Mouse (Mus musculus) hindlimb bud, embryonic 11.5 days (tissue): ENCODE data around the gene 9930111J21Rik2.
"Not testable (repeated sequence)": the region's sequence is repeated elsewhere in the genome, so short reads cannot be mapped to it uniquely, and the experiment has no call there.

Experiments
- DNase-seq: peaks from one replicate; pipeline ENCODE4 v3.0.0-alpha.2; 2012; ENCODE audit warnings: low read depth, low spot score; ENCODE audit errors: extremely low spot score

Gene 9930111J21Rik2

DNA sequence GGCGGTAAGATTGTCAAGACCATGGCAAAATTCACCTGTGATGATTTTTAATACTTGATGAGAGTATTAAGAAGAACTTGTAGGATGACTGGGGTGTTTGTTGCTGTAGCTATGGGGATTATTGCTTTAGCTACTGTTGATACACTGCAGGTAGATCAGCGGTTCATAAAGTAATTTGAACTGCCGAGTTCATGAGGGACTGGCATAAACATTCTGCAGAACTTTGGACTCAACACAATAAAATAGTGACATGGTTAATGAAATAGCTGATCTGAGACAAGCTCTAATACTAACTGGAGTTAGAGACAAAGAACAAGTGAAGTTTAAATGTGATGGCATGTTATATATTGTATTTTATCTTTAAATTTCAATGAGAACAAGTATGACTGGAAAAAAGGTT lies 27.7 kb upstream of the 9930111J21Rik2 start:
- no peak for DNase-seq

DNA sequence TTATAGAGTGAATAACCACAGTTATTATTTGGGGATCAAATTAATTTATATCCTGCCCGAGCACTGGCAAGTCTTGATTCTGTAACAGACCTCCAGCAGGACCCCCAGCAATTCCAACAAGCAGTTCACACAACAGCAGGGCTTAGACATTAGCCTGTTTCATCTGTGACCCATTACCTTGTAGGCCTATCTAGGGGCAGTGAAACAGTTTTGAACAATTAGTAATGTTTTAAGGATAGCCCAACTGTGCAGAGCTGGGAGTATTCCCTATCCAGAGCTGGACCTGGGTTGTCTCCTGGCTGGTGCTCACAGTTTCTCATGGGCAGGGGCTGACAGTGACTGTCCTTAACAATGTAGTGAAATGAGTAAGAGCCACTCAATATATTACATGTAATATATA lies 26.0 kb upstream of the 9930111J21Rik2 start:
- DNase-seq = no peak

DNA sequence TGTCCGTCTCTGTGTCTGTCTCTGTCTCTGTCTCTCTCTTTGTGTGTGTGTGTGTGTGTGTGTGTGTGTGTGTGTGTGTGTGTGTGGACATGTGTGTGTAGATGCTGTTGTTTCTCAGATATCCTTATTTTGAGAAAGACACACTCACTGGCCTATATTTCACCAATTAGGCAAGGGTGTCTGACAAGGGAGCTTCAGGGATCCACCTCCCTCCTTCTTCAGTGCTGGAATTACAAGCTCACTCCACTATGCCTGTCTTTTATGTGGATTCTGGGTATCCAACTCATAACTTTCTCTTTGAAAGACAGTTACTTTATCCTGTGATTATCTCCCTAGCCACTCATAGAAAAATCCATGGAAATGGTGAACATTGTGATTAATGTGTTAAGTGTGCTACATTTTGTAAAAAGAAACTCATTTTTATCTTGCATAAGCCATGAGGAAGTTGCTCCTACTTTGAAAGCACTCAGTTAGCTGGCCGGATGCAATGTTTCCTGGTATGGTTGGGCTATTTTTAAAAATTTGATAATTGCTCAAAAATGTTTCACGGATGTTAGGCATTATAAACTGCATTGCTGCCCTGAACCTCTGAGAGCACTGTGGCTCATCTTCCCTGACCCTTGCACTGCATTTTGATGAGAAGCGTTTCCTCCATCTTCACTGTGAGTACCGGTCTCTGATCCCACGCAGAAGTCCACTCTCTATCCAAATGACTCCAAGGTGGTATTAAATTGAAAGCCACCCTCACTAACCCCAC lies 25.1 kb upstream of the 9930111J21Rik2 start, which contains the start of gene Ifi47:
Ifi47 (plus strand) TSS at position 587 of the 757 bp plus-strand sequence.
- DNase-seq = not testable (repeated sequence)

DNA sequence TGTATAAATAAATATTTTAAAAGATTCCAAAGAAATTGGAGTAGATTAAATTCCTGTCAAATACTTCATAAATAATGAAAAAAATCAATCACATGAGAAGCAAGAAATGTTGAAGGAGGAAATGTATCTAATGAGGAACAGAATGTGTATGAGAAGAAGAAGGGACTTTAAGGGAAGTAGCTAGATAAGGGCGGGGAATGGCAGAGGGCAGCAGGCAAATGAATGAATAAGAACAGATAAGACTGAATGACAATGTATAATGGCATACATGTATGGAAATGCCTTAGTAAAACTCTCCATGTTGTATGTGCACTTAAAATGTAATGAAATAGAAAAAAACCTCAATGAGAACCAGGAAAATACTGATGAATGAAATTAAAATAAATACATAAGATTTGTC lies 17.3 kb upstream of the 9930111J21Rik2 start:
- no peak for DNase-seq

DNA sequence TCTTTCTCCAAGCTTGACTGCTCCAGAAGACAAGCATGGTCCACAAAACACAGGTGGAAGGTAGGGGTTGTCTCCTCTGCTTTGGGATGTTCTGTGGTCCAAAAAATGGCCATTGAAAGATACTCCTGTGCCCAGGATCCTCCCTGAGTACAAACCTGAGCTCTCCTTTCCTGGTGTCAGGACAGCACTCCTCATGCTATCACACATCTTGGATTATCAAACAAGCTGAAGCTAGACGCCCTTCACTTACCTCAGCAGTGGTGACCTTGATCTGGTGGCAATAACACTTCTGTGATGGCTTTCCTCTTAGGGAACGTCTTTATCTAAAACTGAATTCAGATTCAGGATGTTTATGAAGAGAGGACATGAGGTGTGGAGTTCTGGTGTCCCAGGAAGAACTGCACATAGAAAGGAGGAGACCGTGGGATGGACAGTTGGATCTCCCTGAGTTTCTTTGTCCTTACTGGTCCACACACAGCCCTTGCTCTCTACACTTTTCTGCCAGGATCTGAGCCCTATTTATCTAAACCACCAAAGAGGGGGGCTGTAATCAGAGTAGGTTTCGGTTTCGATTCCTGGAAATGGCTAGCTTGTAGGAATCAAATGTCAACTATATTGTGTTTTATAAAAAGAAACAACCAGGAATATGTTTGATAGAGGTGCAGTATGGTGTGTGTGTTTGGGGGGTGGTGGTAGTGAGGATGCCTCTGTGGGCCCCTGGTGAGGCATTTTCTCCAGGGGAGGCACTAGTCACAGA lies 12.8 kb upstream of the 9930111J21Rik2 start, which contains the start of gene Tgtp2:
Tgtp2 (minus strand) TSS at position 494 of the 757 bp plus-strand sequence.
- DNase-seq = not testable (repeated sequence)

DNA sequence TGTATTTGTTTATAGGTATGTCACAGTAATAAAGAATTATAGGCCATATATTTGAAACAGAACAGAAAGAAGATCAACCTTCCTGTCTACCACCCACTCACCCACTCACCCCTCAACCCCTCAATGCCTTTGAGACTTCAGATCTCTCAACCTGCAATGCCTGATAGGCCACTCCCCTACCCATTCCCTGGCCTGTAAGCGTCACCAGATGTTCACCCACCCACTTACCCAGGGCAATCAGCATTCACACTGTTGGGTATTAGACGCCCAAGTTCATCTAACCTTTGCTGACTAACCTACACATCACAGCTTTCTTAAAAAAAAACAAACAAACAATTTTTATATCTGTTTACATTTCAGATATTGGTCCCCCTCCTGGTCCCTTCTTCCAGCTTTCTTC lies 10.8 kb upstream of the 9930111J21Rik2 start:
- not testable (repeated sequence) for DNase-seq

DNA sequence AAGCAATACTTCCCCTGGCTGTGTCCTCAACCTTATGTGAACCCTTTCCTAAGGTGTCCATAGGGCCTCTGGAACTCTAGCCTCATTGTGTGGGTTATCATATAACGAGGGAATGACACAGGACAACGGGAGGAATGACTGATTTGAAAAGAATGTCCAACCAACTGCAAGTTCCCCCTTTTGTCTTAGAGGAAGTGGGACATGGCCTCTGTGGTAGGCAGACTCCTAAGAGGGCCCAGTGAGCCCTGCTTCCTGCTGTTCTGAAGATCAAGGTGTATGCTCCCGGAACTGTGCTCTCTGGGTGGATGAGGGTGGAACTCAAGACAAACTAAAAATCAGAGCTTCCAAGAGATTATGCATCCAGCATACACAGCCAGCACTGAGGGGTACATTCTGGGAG lies 9.0 kb upstream of the 9930111J21Rik2 start:
- DNase-seq = not testable (repeated sequence)

DNA sequence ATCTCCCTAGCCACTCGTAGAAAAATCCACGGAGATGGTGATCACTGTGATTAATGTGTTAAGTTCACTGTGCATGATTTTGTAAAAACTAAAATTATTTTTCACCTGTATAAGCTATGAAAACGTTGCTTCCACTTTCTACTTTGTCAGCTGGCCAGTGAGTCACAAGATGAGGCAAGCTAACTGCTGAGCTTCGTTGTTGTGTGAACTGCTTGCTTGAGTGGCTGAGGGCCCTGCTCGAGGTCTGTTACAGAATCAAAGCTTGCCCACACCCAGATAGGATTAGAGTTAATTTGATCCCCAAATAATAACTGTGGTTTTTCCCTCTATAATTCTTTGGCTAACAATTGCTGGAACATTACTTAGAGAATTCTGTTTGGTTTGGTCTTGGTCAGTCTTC lies 852 bp upstream of the 9930111J21Rik2 start:
- DNase-seq = not testable (repeated sequence)

DNA sequence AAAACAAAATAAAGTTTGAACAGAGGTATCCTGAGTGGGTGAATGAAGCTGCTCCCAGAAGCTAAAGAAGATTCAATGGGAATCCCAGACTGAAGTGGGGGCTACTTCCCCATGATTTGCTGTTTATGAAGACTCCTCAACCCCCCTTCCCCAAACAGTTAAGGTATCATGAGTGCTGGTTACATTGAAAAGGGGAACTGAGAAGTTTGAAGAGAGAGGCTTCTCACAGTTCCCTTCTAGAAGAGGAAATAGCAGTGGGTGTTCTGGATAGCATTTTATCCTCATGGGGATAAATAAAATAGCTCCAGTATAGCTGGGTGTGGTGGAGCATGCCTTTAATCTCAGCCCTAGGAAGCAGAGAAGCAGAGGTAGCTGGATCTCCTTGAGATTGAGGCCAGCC lies 978 bp downstream of the 9930111J21Rik2 start:
- DNase-seq = not testable (repeated sequence)

DNA sequence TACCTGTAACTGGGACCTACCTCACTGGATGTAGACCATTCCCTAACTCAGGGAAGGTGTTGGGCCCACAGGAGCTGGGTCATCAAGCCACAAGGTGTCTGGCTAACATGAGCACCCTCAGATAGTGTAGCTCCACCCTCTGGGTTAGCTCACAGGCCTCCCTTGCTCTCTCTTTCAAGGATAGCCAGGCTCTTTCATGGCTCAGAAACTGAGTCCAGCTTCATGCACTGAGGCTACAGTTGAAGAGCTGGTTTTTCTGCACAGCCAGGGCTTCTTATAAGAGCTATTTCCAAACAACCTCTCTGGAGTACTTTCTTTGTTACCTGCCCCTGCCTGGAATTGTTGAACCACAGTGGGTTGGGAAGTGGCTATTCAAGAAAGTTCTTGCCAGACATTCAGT lies 39.0 kb downstream of the 9930111J21Rik2 start:
- not testable (repeated sequence) for DNase-seq

DNA sequence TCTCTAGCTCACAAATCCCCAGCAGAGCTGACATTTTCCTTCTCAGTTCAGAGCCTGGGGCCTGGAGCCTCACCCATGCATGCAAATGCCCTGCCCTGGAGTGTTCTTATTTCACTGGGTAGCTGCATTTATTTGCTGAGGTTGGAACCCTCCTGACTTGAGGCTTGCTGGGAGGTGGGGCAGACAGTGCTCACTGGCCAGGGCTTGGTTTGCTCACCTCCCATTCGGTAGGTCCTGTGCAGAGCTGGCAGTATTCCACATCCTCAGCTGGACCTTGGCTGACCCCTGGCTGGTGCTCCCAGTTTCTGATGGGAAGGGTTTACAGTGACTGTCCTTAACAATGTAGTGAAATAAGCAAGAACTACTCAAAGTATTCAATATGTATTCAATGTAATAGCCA lies 44.3 kb downstream of the 9930111J21Rik2 start:
- DNase-seq = not testable (repeated sequence)

DNA sequence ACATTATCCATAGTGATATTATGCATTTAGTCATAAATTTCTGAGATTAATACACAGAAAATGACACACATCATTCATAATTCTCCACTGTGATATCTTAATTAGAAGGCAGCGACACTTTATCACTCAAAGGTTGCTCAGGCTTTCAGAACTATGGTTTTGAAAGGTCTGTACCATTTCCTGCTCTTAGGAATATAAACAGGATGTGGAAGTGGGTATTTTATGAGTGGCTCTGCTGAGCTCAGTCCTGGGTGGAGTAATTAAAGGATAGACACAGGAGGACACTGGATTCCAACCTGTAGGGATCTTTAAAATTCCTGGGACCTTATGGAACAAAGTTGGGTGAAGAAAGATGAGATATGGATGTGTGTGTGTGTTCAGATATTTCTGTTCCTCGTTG lies 44.7 kb downstream of the 9930111J21Rik2 start:
- DNase-seq = not testable (repeated sequence)

DNA sequence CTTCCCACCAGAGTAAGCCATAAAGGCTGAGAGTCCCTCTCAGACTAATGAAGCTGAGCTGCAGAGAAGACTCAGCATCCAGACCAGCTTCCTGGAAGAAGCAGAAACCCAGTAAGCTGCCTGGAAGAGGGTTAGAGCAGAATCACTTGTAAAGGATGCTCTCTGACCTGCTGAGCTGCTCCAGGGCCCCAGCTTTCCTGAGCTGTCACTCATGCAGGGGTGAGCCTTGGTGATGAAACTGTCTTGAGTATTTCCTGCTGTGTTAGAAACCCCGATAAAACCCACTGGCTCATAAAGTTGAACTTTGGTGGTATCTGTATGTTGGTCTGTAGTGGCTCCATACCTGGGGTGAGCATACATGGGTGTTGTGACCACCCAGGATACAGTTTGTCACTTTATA lies 50.6 kb downstream of the 9930111J21Rik2 start:
- not testable (repeated sequence) for DNase-seq

DNA sequence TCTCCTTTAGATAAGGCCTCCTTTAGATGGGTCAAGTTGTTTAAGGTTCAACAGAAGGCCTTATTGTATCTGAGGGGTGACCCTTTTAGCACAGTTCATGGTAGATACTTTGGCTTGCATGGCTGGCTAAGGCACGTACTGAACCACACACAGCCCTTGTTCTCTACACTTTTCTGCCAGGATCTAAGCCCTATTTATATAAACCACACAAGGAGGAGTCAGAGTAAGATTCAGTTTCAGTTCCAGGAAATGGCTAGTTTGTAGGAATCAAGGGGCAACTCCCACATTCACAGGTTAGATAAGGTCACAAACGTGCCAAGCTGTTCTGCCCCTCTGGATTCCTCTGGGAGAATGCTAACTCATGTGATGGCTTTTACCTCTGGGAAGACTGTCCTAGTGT lies 57.0 kb downstream of the 9930111J21Rik2 start, which contains the start of gene Tgtp1:
Tgtp1 (minus strand) TSS at position 155 of the 400 bp plus-strand sequence.
- not testable (repeated sequence) for DNase-seq

DNA sequence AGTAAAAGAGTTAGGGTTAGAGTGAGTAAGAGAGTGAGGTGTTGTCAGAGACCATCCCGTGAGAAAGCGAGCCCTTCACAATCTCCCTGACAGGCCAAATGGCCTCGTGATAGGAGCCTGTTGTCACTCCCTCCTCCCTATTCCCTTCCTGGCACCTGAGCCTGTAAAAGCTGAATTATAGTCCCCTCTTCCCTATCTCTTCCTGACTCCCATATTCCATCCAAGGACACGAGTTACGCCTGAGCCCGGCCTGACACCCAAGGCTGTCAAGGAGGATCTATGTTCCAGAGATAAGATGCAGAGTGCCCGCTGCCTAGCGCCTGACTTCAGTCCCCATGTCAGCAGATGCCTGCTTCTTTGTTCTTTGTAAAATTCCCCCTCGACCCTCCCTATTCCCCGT lies 57.7 kb downstream of the 9930111J21Rik2 start:
- not testable (repeated sequence) for DNase-seq

DNA sequence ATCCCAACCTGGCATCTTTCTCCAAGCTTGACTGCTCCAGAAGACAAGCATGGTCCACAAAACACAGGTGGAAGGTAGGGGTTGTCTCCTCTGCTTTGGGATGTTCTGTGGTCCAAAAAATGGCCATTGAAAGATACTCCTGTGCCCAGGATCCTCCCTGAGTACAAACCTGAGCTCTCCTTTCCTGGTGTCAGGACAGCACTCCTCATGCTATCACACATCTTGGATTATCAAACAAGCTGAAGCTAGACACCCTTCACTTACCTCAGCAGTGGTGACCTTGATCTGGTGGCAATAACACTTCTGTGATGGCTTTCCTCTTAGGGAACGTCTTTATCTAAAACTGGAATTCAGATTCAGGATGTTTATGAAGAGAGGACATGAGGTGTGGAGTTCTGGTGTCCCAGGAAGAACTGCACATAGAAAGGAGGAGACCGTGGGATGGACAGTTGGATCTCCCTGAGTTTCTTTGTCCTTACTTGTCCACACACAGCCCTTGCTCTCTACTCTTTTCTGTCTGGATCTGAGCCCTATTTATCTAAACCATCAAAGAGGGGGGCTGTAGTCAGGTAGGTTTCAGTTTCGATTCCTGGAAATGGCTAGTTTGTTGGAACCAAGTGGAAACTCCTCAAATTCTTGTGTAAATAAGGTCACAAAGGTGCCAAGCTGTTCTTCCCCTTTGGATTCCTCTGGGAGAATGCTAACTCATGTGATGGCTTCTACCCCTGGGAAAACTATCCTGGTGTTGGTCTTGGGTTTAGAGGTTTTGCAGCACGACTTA lies 59.1 kb downstream of the 9930111J21Rik2 start, which contains the start of gene Gm12185:
Gm12185 (minus strand) TSS at position 487 of the 781 bp plus-strand sequence.
- DNase-seq = not testable (repeated sequence)

DNA sequence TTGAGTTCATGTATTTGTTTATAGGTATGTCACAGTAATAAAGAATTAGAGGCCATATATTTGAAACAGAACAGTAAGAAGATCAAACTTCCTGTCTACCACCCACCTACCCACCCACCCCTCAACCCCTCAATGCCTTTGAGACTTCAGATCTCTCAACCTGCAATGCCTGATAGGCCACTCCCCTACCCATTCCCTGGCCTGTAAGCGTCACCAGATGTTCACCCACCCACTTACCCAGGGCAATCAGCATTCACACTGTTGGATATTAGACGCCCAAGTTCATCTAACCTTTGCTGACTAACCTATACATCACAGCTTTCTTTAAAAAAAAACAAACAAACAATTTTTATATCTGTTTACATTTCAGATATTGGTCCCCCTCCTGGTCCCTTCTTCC lies 61.1 kb downstream of the 9930111J21Rik2 start:
- not testable (repeated sequence) for DNase-seq

DNA sequence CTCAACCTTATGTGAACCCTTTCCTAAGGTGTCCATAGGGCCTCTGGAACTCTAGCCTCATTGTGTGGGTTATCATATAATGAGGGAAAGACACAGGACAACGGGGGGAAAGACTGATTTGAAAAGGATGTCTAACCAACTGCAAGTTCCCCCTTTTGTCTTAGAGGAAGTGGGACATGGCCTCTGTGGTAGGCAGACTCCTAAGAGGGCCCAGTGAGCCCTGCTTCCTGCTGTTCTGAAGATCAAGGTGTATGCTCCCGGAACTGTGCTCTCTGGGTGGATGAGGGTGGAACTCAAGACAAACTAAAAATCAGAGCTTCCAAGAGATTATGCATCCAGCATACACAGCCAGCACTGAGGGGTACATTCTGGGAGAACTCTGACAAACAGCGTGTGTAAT lies 62.8 kb downstream of the 9930111J21Rik2 start:
- DNase-seq = not testable (repeated sequence)

DNA sequence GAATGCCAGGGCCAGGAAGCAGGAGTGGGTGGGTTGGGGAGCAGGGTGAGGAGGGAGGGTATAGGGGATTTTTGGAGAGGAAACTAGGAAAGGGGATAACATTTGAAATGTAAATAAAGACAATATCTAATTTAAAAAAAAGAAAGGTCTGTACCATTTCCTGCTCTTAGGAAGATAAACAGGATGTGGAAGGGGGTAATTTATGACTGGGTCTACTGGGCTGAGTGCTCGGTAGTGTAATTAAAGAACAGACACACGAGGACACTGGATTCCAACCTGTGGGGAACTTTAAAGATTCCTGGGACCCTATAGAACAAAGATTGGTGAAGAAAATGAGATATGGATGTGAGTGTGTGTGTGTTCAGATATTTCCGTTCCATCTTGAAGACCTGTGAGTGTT lies 68.2 kb downstream of the 9930111J21Rik2 start:
- DNase-seq = not testable (repeated sequence)

DNA sequence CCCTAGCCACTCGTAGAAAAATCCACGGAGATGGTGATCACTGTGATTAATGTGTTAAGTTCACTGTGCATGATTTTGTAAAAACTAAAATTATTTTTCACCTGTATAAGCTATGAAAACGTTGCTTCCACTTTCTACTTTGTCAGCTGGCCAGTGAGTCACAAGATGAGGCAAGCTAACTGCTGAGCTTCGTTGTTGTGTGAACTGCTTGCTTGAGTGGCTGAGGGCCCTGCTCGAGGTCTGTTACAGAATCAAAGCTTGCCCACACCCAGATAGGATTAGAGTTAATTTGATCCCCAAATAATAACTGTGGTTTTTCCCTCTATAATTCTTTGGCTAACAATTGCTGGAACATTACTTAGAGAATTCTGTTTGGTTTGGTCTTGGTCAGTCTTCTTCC lies 71.0 kb downstream of the 9930111J21Rik2 start:
- DNase-seq = not testable (repeated sequence)

DNA sequence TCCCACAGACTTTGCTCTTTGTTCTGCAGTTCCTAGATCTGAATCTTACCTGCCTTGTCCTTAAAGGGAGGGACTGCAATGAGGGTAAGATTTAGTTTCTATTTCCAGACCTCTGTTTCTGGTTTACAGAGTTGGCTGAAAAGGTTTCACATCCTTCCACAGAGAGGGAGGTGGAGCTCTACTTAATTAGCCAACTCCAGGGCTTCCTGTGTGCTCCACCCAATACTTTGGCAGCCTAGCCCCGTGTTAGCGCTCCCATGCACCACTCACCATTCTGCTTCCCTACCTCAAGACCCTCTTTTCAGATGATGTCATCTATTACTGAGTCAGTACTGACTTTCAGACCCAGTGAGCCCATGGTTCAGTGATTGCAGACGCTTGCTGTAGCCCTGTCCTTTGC lies 71.8 kb downstream of the 9930111J21Rik2 start, which contains the start of gene 9930111J21Rik1:
9930111J21Rik1 (minus strand) TSS at position 148 of the 400 bp plus-strand sequence.
- not testable (repeated sequence) for DNase-seq
